Mouse (Mus musculus): Measurements from ENCODE around the gene Comtd1. TPM values are rescaled to one million over a fixed set of nuclear protein-coding genes. Genes with fewer than 3 reads are reported as not detected.

Gene Comtd1
- polyA plus RNA-seq, 1 experiment from 2014 or later: 24.2 TPM

DNA sequence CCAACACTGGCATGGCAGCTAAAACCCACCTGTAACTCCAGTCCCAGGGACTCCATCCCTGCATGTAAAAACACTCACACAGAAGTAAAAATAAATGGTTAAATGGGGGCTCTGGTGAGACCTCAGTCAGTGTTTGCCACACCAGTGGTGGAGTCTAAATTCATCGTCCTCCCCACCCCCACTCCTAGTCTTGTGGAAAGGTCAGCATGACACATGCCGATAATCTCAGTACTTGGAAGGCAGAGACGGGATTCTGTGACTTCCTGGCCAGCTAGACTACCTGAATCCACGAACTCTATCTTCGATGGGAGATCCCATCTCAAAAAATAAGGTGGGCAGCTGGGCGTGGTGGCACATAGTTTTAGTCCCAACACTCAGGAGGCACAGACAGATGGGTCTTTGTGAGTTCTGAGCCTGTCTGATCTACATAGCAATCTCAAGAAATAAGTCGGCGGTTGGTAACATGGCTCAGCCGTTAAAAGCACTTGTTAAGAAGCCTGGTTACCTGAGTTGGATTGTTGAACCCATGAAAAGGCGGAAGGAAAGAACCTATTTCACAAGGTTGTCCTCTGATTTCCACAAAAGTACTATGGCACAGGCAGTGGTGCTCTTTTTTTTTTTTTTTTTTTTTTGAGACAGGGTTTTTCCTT is 36.9 kb downstream of the Comtd1 start:
- no peak overlapping the region for H3K4me2 ChIP-seq (replicated peaks)
- no peak for ATAC-seq (ENCODE audit: low FRiP score, low read depth)
- H3K4me1 ChIP-seq: no peaks in the 10 kb centered on the region
- no peak overlapping the region for H3K9ac ChIP-seq
- no peaks in the 10 kb centered on the region for H3K27me3 ChIP-seq
- H3K4me3 ChIP-seq: no peak overlapping the region
- no peaks in the 10 kb centered on the region for H3K36me3 ChIP-seq
- WGBS: 84% methylated on average over 10 of the region's 10 CpGs
- H3K27ac ChIP-seq: no peak overlapping the region
- no peaks in the 10 kb centered on the region for H3K9me3 ChIP-seq

DNA sequence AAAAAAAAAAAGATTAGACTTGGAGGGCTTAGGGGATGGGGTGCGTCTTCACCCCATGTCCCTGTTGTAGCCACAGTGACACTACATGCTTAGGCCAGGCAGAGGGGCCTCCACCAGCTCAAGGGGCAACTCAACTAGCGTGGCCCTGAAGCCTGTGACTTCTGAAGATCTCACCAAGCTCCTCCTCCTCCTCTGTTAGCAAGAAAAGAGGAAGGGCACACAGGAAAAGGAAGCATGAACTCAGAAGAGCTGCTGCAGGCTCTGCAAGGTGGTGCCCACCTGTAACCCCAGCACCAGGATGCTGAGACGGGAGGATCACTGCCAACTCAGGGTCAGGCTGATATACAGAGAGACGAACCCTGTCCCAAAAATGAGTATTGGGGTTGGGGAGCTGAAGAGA is 37.5 kb downstream of the Comtd1 start:
- Histone ChIP-seq H3K36me3 (no peaks in the 10 kb centered on the region), H3K4me3 (no peak overlapping the region), H3K4me2 (replicated peaks) (no peak overlapping the region), H3K9me3 (no peaks in the 10 kb centered on the region), H3K4me1 (no peaks in the 10 kb centered on the region), H3K27ac (no peak overlapping the region), H3K27me3 (no peaks in the 10 kb centered on the region), H3K9ac (no peak overlapping the region)
- ATAC-seq (ENCODE audit: low FRiP score, low read depth): no peak
- 91% methylated on average over 4 of the region's 4 CpGs for WGBS

DNA sequence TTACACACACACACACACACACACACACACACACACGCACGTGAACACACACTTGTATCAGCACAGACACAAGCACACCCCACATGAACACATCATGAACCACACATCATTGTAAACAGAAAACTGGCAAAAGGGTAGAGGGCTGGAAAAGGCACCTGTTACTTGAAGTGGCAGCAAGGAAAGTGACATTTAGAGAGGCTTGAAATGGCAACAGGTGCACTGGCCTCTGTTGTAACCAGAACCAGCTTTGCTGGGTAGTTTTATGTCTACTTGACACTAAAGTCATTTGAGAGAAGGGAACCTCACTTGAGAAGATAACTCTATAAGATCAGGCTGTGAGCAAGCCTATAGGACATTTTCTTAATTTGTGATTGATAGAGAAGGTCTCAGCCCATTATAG is 39.4 kb downstream of the Comtd1 start:
- H3K9ac ChIP-seq: no peak overlapping the region
- H3K4me3 ChIP-seq: no peak overlapping the region
- H3K4me2 ChIP-seq (replicated peaks): no peak overlapping the region
- no peaks in the 10 kb centered on the region for H3K36me3 ChIP-seq
- WGBS: 92% methylated on average over 2 of the region's 2 CpGs
- no peaks in the 10 kb centered on the region for H3K27me3 ChIP-seq
- H3K9me3 ChIP-seq: no peaks in the 10 kb centered on the region
- ATAC-seq (ENCODE audit: low FRiP score, low read depth): no peak
- H3K4me1 ChIP-seq: no peaks in the 10 kb centered on the region
- no peak overlapping the region for H3K27ac ChIP-seq

DNA sequence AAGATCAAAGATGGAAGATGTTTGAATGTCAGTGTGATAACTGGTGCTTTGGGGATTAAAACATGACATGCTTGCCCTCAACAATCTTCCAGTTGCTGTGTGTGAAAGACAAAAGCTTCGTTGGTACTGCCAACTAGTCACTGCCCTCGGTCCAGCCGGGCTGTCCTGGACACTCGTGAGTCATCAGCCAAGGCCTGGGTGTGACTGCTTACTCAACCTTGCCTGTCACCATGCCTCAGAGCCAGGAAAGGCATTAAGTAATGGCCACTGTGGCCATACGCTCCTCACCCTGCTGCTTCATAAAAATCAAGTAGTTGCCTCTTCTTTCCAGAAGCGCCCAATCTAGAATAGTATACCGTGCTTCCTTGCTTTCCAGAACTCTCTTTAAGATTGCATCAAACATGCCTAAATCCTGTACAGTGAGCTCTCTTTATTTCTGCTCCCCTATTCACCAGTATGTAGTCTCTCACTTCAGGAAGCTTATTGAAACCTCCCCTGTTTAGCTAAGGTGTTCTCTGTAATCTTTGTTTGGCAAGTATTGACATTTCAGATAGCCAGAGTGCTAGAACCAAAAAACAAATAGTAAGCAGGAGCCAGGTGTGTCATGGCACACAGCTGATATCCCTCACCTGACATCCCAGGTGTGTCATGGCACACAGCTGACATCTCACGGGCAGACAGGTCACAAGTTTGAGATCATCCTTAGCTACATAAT is 40.4 kb downstream of the Comtd1 start:
- ATAC-seq (ENCODE audit: low FRiP score, low read depth): no peak
- H3K27ac ChIP-seq: no peak overlapping the region
- H3K4me2 ChIP-seq (replicated peaks): no peak overlapping the region
- no peak overlapping the region for H3K4me3 ChIP-seq
- 86% methylated on average over 8 of the region's 8 CpGs for WGBS
- H3K9me3 ChIP-seq: no peaks in the 10 kb centered on the region
- no peaks in the 10 kb centered on the region for H3K36me3 ChIP-seq
- no peaks in the 10 kb centered on the region for H3K4me1 ChIP-seq
- no peaks in the 10 kb centered on the region for H3K27me3 ChIP-seq
- no peak overlapping the region for H3K9ac ChIP-seq

DNA sequence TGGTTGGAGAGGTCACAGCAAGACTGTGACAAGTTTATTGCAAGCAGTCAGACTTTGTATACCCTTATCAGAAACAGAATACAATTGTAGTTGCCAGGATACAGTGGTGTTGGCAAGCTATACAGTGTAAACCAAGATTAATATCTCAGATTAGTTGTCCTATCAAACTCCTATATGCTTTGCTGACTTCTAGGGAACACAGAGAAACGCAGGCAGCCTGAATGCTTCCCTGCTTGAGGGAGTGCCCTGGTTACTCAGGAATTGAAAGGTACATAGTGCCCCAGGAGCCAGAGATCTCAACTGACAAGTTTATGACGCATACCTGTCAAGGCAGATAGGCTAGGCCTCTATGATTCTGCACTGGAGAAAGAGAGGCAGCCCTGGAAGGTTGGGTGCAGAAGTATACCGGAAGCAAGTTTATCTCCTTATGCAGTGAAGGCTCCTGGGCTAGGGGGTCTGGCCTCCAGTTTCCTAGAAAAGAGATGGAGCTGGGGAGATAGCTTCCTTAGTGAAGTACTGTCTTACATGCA is 42.1 kb downstream of the Comtd1 start:
- no peaks in the 10 kb centered on the region for H3K4me1 ChIP-seq
- peaks cover 5% of the 10 kb centered on the region for H3K36me3 ChIP-seq
- no peak overlapping the region for H3K4me2 ChIP-seq (replicated peaks)
- no peak for ATAC-seq (ENCODE audit: low FRiP score, low read depth)
- H3K27me3 ChIP-seq: no peaks in the 10 kb centered on the region
- H3K9me3 ChIP-seq: no peaks in the 10 kb centered on the region
- no peak overlapping the region for H3K9ac ChIP-seq
- H3K4me3 ChIP-seq: no peak overlapping the region
- WGBS: 84% methylated on average over 3 of the region's 3 CpGs
- H3K27ac ChIP-seq: no peak overlapping the region

DNA sequence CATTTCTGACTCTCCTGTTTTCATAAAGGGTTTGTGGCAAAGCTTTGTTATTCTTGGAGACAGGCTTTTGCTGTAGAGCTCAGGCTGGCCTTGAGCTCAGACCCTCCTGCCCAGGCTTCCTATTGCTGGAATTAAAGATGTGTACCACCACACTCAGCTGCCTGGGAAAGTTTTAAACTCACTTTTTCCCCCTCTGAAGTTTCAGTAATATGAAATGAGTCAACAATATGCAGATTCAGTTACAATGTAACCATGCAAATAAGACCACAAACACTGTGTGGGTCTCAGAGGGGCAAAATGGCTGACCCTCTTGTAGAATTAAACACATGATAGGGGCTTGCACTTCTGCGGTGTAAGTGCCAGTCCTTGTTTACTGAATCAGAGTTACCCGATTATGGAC is 42.6 kb downstream of the Comtd1 start:
- no peak for ATAC-seq (ENCODE audit: low FRiP score, low read depth)

DNA sequence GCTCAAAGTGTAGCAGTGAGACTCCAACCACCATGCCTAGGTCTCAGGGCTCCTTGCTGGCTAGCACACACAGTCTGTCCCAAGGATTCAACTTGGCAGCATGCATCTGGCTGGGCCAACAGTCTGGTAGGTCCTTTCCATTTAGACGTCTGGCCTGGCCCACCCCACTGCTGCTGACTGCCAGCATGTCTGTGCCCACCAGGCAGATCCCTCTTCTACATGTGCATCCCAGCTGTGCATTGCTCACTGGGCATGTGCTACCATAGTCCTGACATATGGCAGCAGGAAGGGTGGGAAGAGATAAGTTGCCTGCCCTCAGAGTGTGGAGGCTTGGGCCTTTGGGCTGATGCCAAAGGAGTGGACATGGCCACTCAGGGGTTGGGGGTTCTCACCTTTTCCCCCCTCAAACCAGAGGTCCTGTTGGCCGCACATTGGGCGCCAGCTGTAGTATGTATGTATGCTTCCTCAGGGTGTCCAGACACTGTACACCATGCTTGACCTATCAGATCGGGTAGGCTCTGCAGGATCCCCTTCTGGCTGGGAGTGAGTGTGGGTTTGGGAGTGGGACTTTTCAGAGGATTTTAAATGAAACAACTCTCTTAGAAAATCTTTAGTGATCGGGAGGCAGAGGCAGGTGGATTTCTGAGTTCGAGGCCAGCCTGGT is 46.1 kb downstream of the Comtd1 start:
- H3K27ac ChIP-seq: no peak overlapping the region
- WGBS: 85% methylated on average over 6 of the region's 6 CpGs
- H3K4me3 ChIP-seq: no peak overlapping the region
- no peaks in the 10 kb centered on the region for H3K9me3 ChIP-seq
- H3K27me3 ChIP-seq: no peaks in the 10 kb centered on the region
- no peaks in the 10 kb centered on the region for H3K4me1 ChIP-seq
- H3K4me2 ChIP-seq (replicated peaks): no peak overlapping the region
- no peak overlapping the region for H3K9ac ChIP-seq
- ATAC-seq (ENCODE audit: low FRiP score, low read depth): no peak
- peaks cover 25% of the 10 kb centered on the region for H3K36me3 ChIP-seq

More for the DNA sequence above, 42.6 kb downstream of the Comtd1 start:
- Histone ChIP-seq H3K4me2 (replicated peaks) (no peak overlapping the region), H3K9ac (no peak overlapping the region), H3K4me1 (no peaks in the 10 kb centered on the region), H3K36me3 (peaks cover 7% of the 10 kb centered on the region), H3K27ac (no peak overlapping the region), H3K9me3 (no peaks in the 10 kb centered on the region), H3K27me3 (no peaks in the 10 kb centered on the region), H3K4me3 (no peak overlapping the region)
- 88% methylated on average over 2 of the region's 2 CpGs for WGBS

DNA sequence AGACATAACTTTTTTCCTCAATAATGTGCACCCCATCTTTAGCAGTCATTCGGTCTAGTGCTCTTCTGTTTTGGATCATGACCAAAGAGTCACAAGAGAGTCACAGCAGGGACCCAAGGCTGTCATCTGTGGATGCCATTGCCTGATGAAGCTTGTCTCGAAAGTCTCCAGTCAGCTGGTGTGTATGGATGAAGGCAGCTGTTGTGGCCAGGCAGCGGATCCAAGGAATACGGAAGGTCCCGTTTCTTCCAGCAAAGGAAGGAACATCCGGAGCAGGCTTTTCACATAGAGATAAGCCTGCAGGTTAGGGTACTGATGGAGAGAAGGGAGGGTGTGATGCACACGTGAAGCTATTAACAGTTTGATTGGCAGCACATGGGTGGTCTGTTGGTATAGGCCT is 47.2 kb downstream of the Comtd1 start:
- no peaks in the 10 kb centered on the region for H3K4me1 ChIP-seq
- no peak overlapping the region for H3K4me3 ChIP-seq
- H3K4me2 ChIP-seq (replicated peaks): no peak overlapping the region
- no peak for ATAC-seq (ENCODE audit: low FRiP score, low read depth)
- H3K9ac ChIP-seq: no peak overlapping the region
- no peak overlapping the region for H3K27ac ChIP-seq
- H3K9me3 ChIP-seq: no peaks in the 10 kb centered on the region
- whole genome bisulfite sequencing: 78% methylated on average over 7 of the region's 7 CpGs
- peaks cover 25% of the 10 kb centered on the region for H3K36me3 ChIP-seq
- H3K27me3 ChIP-seq: no peaks in the 10 kb centered on the region

DNA sequence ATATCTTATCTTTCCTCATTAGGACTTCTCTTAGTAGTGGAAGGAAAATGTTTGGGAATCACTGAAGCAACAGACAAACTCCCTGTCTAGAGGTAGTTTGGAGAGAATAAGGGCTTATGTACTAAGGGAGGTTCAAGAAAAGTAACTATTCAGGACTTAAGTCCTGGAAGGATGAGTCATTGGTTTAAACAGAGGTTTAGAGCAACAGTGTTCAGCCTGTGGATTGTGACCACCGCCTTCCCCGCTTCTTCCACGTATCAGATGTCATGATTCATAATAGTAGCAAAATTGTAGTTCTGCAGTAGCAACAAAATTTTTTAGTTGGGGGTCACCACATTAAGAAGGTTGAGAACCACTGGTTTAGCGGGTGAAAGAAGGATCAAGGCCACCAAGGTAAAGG is 48.1 kb downstream of the Comtd1 start:
- Histone ChIP-seq H3K9ac (no peak overlapping the region), H3K36me3 (peaks cover 25% of the 10 kb centered on the region), H3K4me2 (replicated peaks) (no peak overlapping the region), H3K4me3 (no peak overlapping the region), H3K4me1 (no peaks in the 10 kb centered on the region), H3K9me3 (no peaks in the 10 kb centered on the region), H3K27me3 (no peaks in the 10 kb centered on the region), H3K27ac (no peak overlapping the region)
- 94% methylated on average over 4 of the region's 4 CpGs for WGBS
- no peak for ATAC-seq (ENCODE audit: low FRiP score, low read depth)

Other genes with a start within 250 kb of the Comtd1 start
- gene Dupd1, start 134.4 kb downstream of the Comtd1 start, polyA plus RNA-seq (2015; fragmentation: Nextera tagmentation; extraction: Ambion mirVana): 0.97 and 1.2 TPM in 2 replicates
- 10.8 and 12.2 TPM in 2 replicates for gene Samd8, start 98.4 kb downstream of the Comtd1 start, polyA plus RNA-seq (2015; fragmentation: Nextera tagmentation; extraction: Ambion mirVana)
- gene Dusp13, start 97.8 kb downstream of the Comtd1 start, polyA plus RNA-seq (2015; fragmentation: Nextera tagmentation; extraction: Ambion mirVana): 0.46 and 0.54 TPM in 2 replicates
- gene Vdac2, start 23.7 kb downstream of the Comtd1 start, polyA plus RNA-seq (2015; fragmentation: Nextera tagmentation; extraction: Ambion mirVana): 241 and 242 TPM in 2 replicates
- 25.8 and 26.2 TPM in 2 replicates for gene Zfp503, start 140.6 kb upstream of the Comtd1 start, polyA plus RNA-seq (2015; fragmentation: Nextera tagmentation; extraction: Ambion mirVana)
- gene Lrmda, start 170.7 kb upstream of the Comtd1 start, polyA plus RNA-seq (2015; fragmentation: Nextera tagmentation; extraction: Ambion mirVana): 0.36 and 0.38 TPM in 2 replicates